Mouse (Mus musculus): ENCODE measurements around the gene Abhd13. TPM values are rescaled to one million over a fixed set of nuclear protein-coding genes. Genes with fewer than 3 reads are reported as not detected.

The Abhd13 gene
- total RNA-seq, 1 experiment from 2014 or later, result 19.2 TPM

DNA sequence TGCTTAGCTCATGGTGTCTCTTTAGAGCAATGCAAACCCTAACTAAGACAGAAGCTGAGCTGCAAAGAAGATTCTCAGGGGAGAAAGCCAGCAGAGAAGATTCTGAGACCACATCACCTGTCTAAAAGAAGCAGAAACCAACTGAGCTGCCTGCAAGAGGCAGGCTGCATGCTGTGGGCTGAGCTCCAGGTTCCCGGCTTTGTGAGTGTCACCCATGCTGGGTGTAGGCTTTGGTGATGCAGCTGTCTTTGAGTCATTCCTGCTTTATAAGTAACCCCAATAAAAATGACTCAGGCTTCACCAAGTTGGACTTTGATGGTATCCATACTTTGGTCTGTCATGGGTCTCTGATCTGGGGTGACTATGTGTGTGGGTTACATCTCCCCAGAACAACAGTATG, 38.7 kb downstream of the Abhd13 start:
- DNase-seq, result no peak

DNA sequence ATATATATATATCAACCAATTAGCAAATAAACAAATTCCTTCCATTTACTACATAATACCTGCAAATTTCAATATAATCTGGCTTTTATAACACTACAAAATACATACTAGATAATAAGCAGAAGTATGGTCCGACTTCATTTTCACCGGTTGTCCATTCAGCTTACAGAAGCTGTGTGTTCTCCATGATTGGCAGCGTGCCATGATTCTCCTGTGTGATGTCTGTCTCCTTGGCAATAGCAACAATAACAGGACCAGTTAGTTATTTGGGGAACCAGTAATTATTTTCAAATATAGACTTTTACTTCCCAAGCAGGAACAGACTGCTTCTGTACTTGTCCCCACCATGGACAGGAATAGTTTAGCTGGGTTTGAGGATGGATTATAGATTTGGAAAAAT, 39.7 kb downstream of the Abhd13 start:
- peak; percentile 9 for DNase-seq

DNA sequence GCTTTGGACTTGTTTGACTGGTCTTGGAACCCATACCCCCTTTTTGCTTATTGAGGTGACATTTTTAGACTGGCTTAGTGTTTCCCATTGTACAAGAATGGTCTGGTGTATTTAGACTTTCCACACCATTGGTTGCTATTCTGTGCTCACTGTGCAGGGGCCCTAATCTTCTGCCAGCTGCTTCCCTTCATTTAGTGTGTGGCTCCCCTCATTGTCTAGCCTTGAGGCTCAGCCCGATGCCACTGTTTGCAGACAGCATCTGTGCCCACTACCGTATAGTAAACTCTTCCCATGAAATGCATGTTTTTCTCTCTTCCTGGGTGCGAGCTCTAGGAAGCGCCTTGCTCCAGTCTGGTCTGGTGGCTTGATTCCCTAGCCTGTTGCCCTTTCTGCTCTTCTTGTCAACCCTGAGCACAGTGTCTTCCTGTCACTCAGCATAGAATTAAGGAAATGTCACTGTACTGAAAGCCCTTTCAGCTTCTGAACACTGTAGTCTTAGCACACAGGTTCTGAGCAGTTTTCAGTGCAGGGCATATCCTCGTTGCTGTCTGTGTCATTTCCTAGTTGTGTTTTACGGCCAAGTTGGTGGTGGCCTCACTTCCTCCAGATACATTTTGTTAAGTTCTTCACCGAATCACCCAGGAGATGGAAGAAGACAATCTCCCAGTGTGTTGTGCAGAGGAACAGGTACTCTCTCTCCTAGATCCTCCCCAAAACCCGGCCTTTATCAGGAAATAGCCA, 53.0 kb downstream of the Abhd13 start:
- DNase-seq, result no peak

DNA sequence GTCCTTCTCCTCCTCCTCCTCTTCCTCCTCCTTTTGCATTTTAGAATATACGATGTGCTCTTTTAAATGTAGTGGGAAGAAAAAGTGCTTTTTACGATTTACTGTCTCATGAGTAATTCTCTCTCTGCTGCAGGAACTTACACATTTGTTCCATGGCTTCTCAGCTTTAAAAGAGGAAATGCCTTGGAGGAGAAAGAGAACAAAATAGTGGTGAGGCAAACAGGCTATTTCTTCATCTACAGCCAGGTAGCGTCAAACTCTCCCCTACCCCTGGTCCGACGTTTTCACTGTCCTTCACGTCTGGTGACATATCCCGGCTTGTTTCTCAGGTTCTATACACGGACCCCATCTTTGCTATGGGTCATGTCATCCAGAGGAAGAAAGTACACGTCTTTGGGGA, 53.7 kb downstream of the Abhd13 start:
- DNase-seq, result no peak

DNA sequence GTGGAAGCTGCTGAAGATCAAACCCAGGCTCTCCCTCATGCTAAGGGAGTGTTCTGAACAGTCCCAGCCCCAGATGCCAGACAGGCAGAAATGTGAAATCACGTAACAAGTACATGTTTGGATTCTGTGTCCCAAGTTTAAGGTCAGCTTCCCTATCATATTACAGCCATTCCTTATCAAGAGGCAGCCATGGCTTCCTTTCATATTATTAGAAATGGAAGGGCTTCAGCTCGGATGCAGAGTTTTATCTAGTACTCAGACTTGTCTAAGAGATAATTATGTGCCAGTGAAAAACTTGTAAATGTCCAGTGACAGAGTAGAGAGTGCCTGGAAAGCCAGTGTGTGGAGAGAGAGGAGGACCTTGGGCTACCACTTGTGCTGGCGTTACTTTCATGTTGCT, 63.4 kb downstream of the Abhd13 start:
- DNase-seq, result no peak

Other genes starting within 250 kb of the Abhd13 start
- gene Fam155a, start 206.5 kb upstream of the Abhd13 start, total RNA-seq (2021), result 7.4 and 9.3 TPM in 2 replicates
- gene Gm10217, start 113.5 kb upstream of the Abhd13 start, total RNA-seq (2021), result not detected in 2 replicates
- 6.1 and 6.6 TPM in 2 replicates for gene Lig4, start within 50 bp of the Abhd13 start, total RNA-seq (2021)
- 2.3 and 3.5 TPM in 2 replicates for gene Tnfsf13b, start 28.8 kb downstream of the Abhd13 start, total RNA-seq (2021)
- 0.53 TPM in 1 of 2 replicates, not detected in the other for gene Myo16, start 176.2 kb downstream of the Abhd13 start, total RNA-seq (2021)

Measured in adrenal gland, postnatal 14 days (tissue).